Mouse (Mus musculus) megakaryocyte, embryonic 14.5 days (primary cell): ENCODE measurements around the gene Kcnk1. TPM values are rescaled to one million over a fixed set of nuclear protein-coding genes. Genes with fewer than 3 reads are reported as not detected.

ENCODE experiments used
- H3K27me3 ChIP-seq: replicated peaks from 2 replicates; pipeline ENCODE3; 2012; ENCODE audit warnings: inconsistent platforms
- H3K36me3 ChIP-seq: replicated peaks from 2 replicates; pipeline ENCODE3; 2012; ENCODE audit warnings: low read length, inconsistent platforms, mixed read lengths
- H3K4me1 ChIP-seq: 2 replicates; pipeline ENCODE4 v1.6.1; 2012; ENCODE audit warnings: inconsistent platforms
- H3K4me3 ChIP-seq: replicated peaks from 2 replicates; pipeline ENCODE3; 2012; ENCODE audit warnings: moderate library complexity, mild to moderate bottlenecking, inconsistent platforms
- H3K9me3 ChIP-seq: 2 replicates; pipeline ENCODE4 v1.6.1; 2012; ENCODE audit warnings: inconsistent platforms
- FLI1 ChIP-seq: IDR thresholded peaks from 2 replicates; pipeline ENCODE4 v1.6.1; 2012; ENCODE audit warnings: low read length, inconsistent platforms, mixed read lengths
- GATA1 ChIP-seq: IDR thresholded peaks from 3 replicates; pipeline ENCODE4 v1.6.1; 2012; ENCODE audit warnings: mixed read lengths, low read length, inconsistent platforms, borderline replicate concordance
- polyA plus RNA-seq: library from polyadenylated mRNA; stranded (reverse); fragments of >175 nt; gene quantifications from 2 replicates; pipeline ENCODE4 v1.2.3, GENCODE M21; 2012; ENCODE audit warnings: low replicate concordance; ENCODE audit not compliant: insufficient read depth

Kcnk1 gene
- polyA plus RNA-seq, 1 experiment, result not detected

GRCm38 (mm10) chr8:126035046-126035445 is 40.1 kb downstream of the Kcnk1 start:
- Histone ChIP-seq H3K36me3 (no peaks in the 10 kb centered on the region), H3K9me3 (no peaks in the 10 kb centered on the region)

GRCm38 (mm10) chr8:126036340-126036739 is 41.4 kb downstream of the Kcnk1 start:
- Histone ChIP-seq H3K27me3 (peaks cover 2% of the 10 kb centered on the region), H3K9me3 (no peaks in the 10 kb centered on the region), H3K4me1 (no peaks in the 10 kb centered on the region), H3K4me3 (no peak overlapping the region), H3K36me3 (no peaks in the 10 kb centered on the region)
- TF ChIP-seq GATA1 (no peak), FLI1 (no peak)

More at GRCm38 (mm10) chr8:126035046-126035445, 40.1 kb downstream of the Kcnk1 start:
- Histone ChIP-seq H3K27me3 (peaks cover 2% of the 10 kb centered on the region), H3K4me3 (no peak overlapping the region), H3K4me1 (no peaks in the 10 kb centered on the region)
- TF ChIP-seq FLI1 (no peak), GATA1 (no peak)

DNA sequence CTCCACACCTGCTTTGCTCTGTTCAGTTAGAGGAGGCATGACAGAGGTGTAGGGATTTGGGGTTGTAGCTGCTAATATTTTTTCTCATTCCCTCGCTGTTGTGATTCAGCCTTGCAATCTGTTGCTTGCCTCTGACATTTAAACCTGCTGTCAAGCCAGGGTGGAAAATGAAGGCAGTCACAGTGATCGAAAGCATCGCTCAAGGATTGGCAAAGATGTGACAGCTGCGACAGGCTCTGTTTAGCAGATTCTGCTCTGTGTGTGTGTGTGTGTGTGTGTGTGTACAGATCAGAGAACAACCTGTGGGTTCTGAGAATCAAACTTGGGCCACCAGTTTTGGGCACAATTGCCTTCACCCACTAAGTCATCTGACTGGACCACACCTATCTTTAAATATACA is 50.8 kb downstream of the Kcnk1 start:
- TF ChIP-seq FLI1 (no peak), GATA1 (no peak)
- Histone ChIP-seq H3K4me3 (no peak overlapping the region), H3K9me3 (peaks cover 7% of the 10 kb centered on the region; the same call in 1 of the 2 replicates)

DNA sequence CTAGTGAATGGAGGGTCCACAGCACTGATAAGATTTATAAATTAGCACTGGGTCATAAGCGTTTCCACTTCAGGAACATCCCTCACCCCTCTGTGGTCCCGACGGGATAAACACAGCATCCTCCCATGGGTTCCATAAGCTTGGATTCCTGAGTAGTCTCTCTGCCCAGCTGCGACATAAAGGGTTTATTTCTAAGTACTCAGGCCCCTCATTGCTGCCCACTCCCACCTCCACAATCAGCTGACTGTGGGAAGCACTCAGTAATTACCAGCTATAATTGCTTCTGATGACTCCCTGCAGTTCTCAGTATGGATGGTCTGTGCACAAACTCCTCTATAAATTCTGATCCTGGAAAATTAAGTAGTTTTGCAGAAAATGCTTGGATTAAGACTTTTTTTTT is 58.9 kb downstream of the Kcnk1 start:
- Histone ChIP-seq H3K9me3 (peaks cover 7% of the 10 kb centered on the region), H3K36me3 (no peaks in the 10 kb centered on the region), H3K4me3 (no peak overlapping the region), H3K27me3 (no peaks in the 10 kb centered on the region), H3K4me1 (no peaks in the 10 kb centered on the region)
- TF ChIP-seq GATA1 (no peak), FLI1 (no peak)

More for the DNA sequence above, 50.8 kb downstream of the Kcnk1 start:
- H3K36me3 ChIP-seq, result no peaks in the 10 kb centered on the region
- no peaks in the 10 kb centered on the region for H3K27me3 ChIP-seq
- no peaks in the 10 kb centered on the region for H3K4me1 ChIP-seq

- Histone ChIP-seq H3K9me3 (peaks cover 4% of the 10 kb centered on the region; the same call in 1 of the 2 replicates), H3K4me1 (no peaks in the 10 kb centered on the region), H3K36me3 (no peaks in the 10 kb centered on the region), H3K27me3 (no peaks in the 10 kb centered on the region), H3K4me3 (no peak overlapping the region)
- TF ChIP-seq FLI1 (no peak), GATA1 (no peak)
Observed at GRCm38 (mm10) chr8:126058876-126059275, 63.9 kb downstream of the Kcnk1 start.

DNA sequence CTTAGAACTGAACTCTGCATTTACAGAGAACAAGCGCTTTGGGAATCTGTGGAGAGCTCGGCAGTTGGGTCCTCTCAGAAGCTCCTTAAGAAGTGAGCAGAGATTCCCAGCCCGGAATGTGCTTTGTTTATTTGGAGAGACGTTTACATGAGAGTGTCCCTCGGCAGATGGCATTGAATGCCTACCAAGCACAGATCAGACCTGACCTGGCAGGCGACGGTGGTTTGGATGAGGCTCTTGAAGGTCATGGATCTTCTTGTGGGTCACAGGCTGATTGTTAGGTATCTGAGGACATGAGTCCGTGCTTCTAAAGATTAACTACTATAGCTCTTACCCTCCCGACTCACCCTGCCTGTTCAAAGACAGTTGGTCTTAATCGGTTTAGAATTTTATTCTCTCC is 67.9 kb downstream of the Kcnk1 start:
- Histone ChIP-seq H3K36me3 (no peaks in the 10 kb centered on the region), H3K4me1 (no peaks in the 10 kb centered on the region), H3K27me3 (no peaks in the 10 kb centered on the region), H3K9me3 (peaks cover 6% of the 10 kb centered on the region), H3K4me3 (no peak overlapping the region)
- TF ChIP-seq GATA1, result no peak
- TF ChIP-seq FLI1, result no peak

GRCm38 (mm10) chr8:126063832-126064409 is 69.0 kb downstream of the Kcnk1 start:
- TF ChIP-seq FLI1, result no peak
- TF ChIP-seq GATA1, result no peak
- Histone ChIP-seq H3K9me3 (peaks cover 9% of the 10 kb centered on the region), H3K36me3 (no peaks in the 10 kb centered on the region), H3K4me1 (no peaks in the 10 kb centered on the region), H3K4me3 (no peak overlapping the region), H3K27me3 (no peaks in the 10 kb centered on the region)

DNA sequence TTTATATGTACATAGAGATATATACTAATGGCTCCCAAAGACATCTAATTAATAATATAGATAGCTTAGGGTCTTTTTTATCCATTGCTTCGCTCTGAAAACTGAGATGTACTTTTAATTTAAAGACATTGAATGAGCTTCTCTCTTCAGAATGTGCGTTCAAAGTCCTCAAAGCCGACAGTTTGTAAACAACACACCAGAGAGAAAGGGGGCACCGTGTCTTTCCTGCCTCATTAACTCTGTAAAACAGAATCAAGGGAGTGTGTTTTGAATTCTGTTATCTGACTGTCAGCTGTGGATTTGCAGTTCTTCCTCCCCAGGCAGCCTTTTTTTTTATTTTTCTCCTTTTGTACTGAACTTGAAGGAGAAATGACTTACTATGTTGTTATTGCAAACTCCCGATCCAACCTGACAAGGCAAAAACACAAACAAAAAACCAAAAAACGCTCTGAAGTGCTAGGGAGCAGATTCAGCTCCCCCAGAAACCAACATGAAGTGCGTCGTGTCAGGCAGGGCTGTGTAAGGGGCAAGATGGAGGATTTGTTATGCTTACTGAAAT is 69.7 kb downstream of the Kcnk1 start:
- Histone ChIP-seq H3K4me3 (no peak overlapping the region), H3K27me3 (no peaks in the 10 kb centered on the region), H3K4me1 (no peaks in the 10 kb centered on the region), H3K9me3 (peaks cover 10% of the 10 kb centered on the region), H3K36me3 (no peaks in the 10 kb centered on the region)
- TF ChIP-seq FLI1 (no peak), GATA1 (no peak)

GRCm38 (mm10) chr8:126067306-126067705 is 72.3 kb downstream of the Kcnk1 start:
- Histone ChIP-seq H3K9me3 (peaks cover 16% of the 10 kb centered on the region), H3K4me1 (no peaks in the 10 kb centered on the region)
- TF ChIP-seq FLI1 (no peak), GATA1 (no peak)

GRCm38 (mm10) chr8:126068136-126068535 is 73.2 kb downstream of the Kcnk1 start:
- H3K9me3 ChIP-seq, result peaks cover 16% of the 10 kb centered on the region
- H3K36me3 ChIP-seq, result no peaks in the 10 kb centered on the region
- no peak overlapping the region for H3K4me3 ChIP-seq
- no peaks in the 10 kb centered on the region for H3K4me1 ChIP-seq
- H3K27me3 ChIP-seq, result no peaks in the 10 kb centered on the region
- TF ChIP-seq GATA1, result no peak
- no peak for TF ChIP-seq FLI1

More at GRCm38 (mm10) chr8:126067306-126067705, 72.3 kb downstream of the Kcnk1 start:
- H3K27me3 ChIP-seq, result no peaks in the 10 kb centered on the region
- H3K36me3 ChIP-seq, result no peaks in the 10 kb centered on the region
- H3K4me3 ChIP-seq, result no peak overlapping the region

- no peak for TF ChIP-seq GATA1
- TF ChIP-seq FLI1, result no peak
- Histone ChIP-seq H3K4me1 (no peaks in the 10 kb centered on the region), H3K36me3 (no peaks in the 10 kb centered on the region), H3K4me3 (no peak overlapping the region), H3K9me3 (peaks cover 11% of the 10 kb centered on the region), H3K27me3 (no peaks in the 10 kb centered on the region)
Observed at GRCm38 (mm10) chr8:126072678-126073077, 77.7 kb downstream of the Kcnk1 start.
